Mouse (Mus musculus) adrenal gland, adult 2 months (tissue): ENCODE results near the gene Hnf4a. TPM values are rescaled to one million over a fixed set of nuclear protein-coding genes. Genes with fewer than 3 reads are reported as not detected.
"Not testable (repeated sequence)": the region's sequence is repeated elsewhere in the genome, so short reads cannot be mapped to it uniquely, and the experiment has no call there.

Source experiments
- DNase-seq: peaks from one replicate; pipeline ENCODE4 v3.0.0; 2021
- long read RNA-seq: library from polyadenylated mRNA; stranded (forward); transcript quantifications from one replicate; pipeline ENCODE4 v2.0.0, GENCODE M21; 2021
- polyA plus RNA-seq: library from polyadenylated mRNA; depleted of rRNA; stranded (reverse); fragments of >200 nt; gene quantifications from 2 replicates; pipeline ENCODE4 v1.2.3, GENCODE M21; 2012; rRNA removed
- total RNA-seq, 2 experiments: library from RNA; stranded (reverse); gene quantifications; 2 replicates each; pipeline ENCODE4 v1.2.3; 2021

Gene Hnf4a
- total RNA-seq (1 to 10 TPM in 1 of 2 experiments, under 1 TPM in 1; 0.14 to 1.1 TPM), polyA plus RNA-seq (0.15 TPM in 1 of 2 replicates, not detected in the other)
- long read RNA-seq, result 0 reads

DNA sequence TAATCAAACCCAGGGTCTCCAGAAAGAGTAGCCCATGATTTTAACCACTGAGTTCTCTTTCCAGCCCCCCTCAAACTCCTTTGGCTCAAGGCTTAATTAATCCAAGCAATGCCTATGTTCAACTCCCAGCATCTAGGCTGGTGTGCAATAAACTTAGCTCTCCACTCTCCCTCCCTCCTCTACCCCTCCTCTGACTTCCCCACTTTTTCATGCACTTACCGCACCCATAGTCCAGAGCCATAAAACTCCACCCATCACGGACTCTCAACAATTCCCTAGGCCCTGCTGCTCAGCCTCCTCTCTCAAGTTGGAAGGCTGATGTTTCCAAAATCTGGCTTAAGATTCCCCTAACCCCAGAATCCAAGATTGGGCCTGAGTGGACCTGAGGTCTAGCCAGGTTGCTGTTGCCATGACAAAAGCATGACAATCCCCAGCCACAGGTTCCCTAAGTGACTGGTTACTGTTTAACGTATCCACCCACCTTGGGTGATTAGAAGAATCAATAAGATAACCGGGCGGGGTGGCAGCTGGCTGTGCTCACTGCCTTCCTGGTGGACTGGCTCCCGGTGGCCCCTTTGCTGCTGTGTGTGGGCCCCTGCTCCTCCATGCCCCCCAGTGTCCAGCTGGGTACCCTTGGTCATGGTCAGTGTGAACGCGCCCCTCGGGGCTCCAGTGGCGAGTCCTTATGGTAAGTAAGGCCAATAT lies at the start of gene Hnf4a:
Gene Hnf4a, plus strand, starts transcription at position 509 of the 705 bp plus-strand sequence.
- DNase-seq, result no peak

- DNase-seq, result no peak
These were observed 47.9 kb upstream of the Hnf4a start for GRCm38 (mm10) chr2:163458539-163459265.

- DNase-seq, result no peak
These were observed 47.2 kb upstream of the Hnf4a start for GRCm38 (mm10) chr2:163459380-163459779.

DNA sequence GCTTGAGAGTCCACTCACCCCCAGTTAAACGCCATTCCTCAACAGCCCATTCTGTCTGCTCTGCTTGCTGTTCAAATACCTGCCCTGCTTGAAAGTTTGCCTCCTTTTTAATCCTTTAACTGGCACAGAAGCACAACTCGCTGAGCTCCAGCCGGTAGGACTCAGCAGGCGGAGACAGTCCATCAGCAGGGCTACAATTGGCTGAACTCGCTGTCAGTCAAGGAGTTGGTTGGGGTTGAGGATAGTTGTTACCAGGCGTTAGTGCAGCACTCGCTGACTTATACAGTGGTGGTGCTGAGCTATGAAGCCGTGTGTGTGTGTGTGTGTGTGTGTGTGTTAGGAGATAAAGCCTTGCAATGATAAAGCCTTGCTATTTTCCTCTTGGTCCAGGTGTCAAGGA lies 46.0 kb upstream of the Hnf4a start:
- DNase-seq, result no peak

DNA sequence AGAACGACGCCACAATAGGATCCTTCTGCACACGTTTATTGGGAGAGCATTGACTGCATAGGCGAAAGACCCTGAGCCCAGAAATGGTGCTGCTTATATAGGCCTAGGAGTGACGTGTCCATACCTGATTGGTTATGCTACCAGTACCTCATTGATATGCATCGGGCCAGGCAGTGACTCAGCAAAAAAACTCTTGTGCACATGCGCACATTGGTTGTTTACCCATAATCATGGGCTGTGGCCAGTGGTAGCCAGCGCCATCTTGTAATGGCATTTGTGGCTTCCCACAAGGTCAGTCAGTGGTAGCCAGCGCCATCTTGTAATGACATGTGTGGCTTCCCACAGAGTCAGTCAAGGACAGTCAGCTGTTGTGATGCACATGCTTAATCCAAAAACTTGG lies 45.3 kb upstream of the Hnf4a start:
- DNase-seq, result not testable (repeated sequence)

GRCm38 (mm10) chr2:163462386-163462785 lies 44.2 kb upstream of the Hnf4a start:
- no peak for DNase-seq

GRCm38 (mm10) chr2:163462801-163463200 lies 43.8 kb upstream of the Hnf4a start:
- DNase-seq, result no peak

DNA sequence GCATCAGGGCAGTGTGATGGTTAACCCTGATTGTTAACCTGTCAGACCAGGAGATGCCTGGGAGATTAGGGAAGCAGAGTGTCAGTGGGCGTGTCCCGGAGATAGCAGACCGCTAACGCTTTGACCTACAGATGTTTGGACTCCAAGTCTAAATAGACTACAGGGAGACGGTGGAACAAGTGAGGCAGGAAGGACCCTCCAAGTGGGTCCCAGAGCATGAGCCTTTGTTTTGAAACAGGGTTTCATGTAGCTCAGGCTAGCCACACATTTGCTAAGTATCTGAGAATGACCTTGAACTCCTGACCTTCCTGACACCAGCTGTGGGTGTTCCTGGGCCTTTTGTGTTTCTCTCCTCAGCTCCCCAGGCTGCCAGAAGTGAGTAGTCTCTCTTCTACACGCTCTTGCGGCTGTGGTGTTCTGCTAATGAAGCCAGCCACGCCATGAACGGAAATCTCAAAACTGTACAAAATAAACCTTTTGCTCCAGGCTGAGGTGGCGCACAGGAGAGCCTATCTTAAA lies 43.3 kb upstream of the Hnf4a start:
- no peak for DNase-seq

GRCm38 (mm10) chr2:163463998-163464397 lies 42.6 kb upstream of the Hnf4a start:
- no peak for DNase-seq

- no peak for DNase-seq
These were observed 42.0 kb upstream of the Hnf4a start for GRCm38 (mm10) chr2:163464562-163464961.

- no peak for DNase-seq
These were observed 39.8 kb upstream of the Hnf4a start for GRCm38 (mm10) chr2:163466771-163467170.

GRCm38 (mm10) chr2:163467585-163467984 lies 39.0 kb upstream of the Hnf4a start:
- DNase-seq, result peak; percentile 82

DNA sequence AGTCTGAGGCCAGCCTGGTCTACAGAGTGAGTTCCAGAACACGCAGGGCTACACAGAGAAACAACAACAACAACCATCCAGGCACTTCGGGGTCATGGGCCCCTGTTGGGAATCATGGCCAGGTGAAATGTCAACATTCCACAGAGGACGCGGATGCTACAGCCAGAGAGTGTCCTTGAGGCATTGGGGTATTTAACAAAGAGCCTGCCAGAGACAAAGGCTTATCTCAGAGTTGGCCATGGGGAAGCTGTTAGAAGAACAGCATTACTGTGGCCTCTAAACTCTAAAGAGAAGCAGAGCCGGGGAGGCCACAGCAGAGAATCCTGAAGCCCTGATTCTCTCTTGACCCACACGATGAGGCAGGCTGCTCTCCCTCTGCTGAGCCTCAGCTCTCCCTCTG lies 37.7 kb upstream of the Hnf4a start:
- DNase-seq, result peak; percentile 47

- DNase-seq, result no peak
These were observed 36.9 kb upstream of the Hnf4a start for GRCm38 (mm10) chr2:163469711-163470110.

DNA sequence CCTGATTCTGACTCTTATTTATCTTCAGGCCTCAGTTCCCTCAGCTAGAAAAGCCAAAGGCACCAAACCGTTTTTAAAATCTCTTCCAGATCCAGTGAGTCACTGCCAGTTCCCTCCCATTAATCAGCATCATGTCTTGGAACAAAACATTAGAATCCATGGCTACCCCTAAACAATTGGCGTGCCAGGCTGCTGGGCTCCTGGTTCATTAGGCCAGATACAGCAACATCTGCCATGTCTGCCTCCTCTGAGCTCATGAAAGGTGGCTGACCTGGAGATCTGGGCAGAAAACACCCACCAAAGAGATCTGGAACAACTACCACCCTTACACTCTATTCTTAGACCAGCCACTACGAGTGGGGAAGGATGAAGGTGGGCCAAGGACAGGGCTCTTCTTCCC lies 35.5 kb upstream of the Hnf4a start:
- peak; percentile 68 for DNase-seq

DNA sequence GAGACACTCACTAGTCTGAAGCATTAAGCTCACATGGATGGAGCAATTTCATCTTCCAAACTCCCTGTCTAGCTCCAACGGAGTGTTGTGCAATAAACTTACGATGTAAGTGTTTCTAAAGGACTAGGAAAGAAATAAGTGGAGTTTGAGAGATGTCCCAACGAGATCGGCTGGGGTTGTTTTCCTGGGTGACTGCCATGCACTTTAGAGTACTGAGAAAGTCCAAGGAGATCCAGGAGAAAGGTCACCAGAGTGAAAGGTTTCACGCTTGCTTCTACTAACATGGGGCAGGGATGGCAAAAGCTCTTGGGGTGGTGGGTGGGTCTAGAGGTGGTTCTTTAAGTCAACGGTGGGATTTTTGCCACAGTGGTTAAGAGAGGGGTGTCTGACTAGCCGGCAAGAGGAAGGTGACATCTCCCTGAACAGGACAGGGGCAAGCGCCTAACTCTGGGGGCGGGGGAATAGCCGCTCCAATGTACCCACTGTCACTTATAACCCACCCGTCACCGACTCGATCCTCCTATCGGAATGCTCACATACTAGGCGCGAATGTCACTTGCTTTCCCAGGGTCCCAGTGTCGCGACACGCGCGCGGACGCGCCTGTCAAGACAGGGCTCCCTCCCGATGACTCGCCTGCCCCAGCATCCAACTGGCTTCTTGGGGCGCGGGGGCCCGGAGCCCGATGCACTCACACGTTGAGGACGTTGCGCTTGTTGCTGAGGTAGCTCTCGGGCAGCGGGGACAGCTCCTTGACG lies 34.7 kb upstream of the Hnf4a start:
- peak; percentile 62 for DNase-seq

DNA sequence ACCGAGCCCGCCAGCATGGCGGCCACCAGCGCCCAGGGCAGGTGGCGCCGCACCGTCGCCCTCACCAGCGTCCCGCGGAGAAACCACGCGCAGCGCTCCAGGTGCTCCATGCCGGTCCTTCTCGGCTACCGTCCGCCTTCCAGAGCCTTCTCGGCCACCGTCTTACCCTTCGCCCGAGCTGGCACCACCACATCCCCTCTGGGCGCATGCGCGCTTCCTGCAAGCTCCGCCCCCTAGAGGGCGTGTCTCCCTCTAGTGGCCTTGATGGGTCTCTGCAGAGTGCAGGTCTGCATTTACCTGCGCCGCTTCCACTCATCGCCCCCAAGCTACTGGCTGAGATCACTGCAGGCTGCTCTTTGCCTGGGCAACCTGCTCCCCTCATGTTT lies 34.1 kb upstream of the Hnf4a start, which contains the start of gene Fitm2:
Gene Fitm2, minus strand, starts transcription at position 164 of the 386 bp plus-strand sequence.
- peak; percentile 96 for DNase-seq

GRCm38 (mm10) chr2:163480191-163480825 lies 26.3 kb upstream of the Hnf4a start:
- DNase-seq, result peak; percentile 56

- no peak for DNase-seq
These were observed 25.0 kb upstream of the Hnf4a start for GRCm38 (mm10) chr2:163481539-163482029.

- DNase-seq, result no peak
These were observed 19.2 kb upstream of the Hnf4a start for GRCm38 (mm10) chr2:163487360-163487759.

GRCm38 (mm10) chr2:163489725-163490291 lies 16.8 kb upstream of the Hnf4a start:
- DNase-seq, result no peak
